Mouse (Mus musculus) heart, postnatal 0 days (tissue): ENCODE measurements around the gene Rlbp1.

Source experiments
- CTCF ChIP-seq: IDR thresholded peaks from 2 replicates; pipeline ENCODE4 v1.5.1; 2016; ENCODE audit warnings: antibody characterized with exemption, control low read depth, low read depth
- EP300 ChIP-seq: IDR thresholded peaks from 2 replicates; pipeline ENCODE4 v1.6.1; 2016; ENCODE audit warnings: antibody characterized with exemption, low read depth

DNA sequence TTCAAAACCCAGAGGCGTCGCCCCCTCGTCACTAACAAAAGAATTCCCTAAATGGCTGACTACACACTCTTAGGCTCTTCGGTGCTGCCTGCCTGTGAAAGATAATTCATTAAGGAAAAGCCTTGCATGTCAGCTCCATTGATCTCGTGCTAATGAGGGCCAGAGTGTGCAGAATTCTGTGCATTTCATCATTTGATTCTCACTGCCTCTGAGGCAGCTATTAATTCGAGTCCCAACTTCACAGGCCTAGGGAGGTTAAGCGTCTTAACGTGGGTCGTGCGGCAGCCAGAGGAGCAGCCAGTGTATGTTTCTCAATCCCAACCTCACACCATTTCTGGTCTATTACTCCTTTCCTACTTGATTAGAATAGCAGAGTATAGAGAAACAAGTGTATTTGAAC, 55.7 kb downstream of the Rlbp1 start:
- TF ChIP-seq CTCF (no peak), EP300 (no peak)
